Mouse (Mus musculus): ENCODE measurements at regions not wholly inside any gene's neighbourhood (a gene's known extent, or its start where the extent isn't known, plus 50 kb on each side); places are given as distances from the start of the nearest gene placed in this dataset.

GRCm38 (mm10) chr7:67814861-67815260, 55.3 kb upstream of the Synm start:
- no peak for DNase-seq (ENCODE audit: low spot score)

All from ovary, postnatal 36 days (tissue).